Mouse (Mus musculus) liver, embryonic 14.5 days (tissue): ENCODE measurements at regions not wholly inside any gene's neighbourhood (a gene's known extent, or its start where the extent isn't known, plus 50 kb on each side); places are given as distances from the start of the nearest gene placed in this dataset.

Source experiments
- ATAC-seq: fragments of 200-750 bp; cut with Nextera tagmentation; 2 replicates; pipeline ENCODE4 v1.8.0; 2017; ENCODE audit warnings: moderate number of reproducible peaks, mild to moderate bottlenecking, moderate library complexity; ENCODE audit not compliant: insufficient read depth
- DNase-seq, 3 experiments: peaks; one replicate each; pipeline ENCODE4 v3.0.0-alpha.2; 2012 to 2013; ENCODE audit warnings: low read depth in 3 of 3, low spot score in 3 of 3
- H3K27ac ChIP-seq: fragments of 300-500 bp; sonication (generic); 2 replicates; pipeline ENCODE4 v1.5.1; 2014; ENCODE audit warnings: moderate library complexity, mild to moderate bottlenecking, control low read depth, inconsistent platforms
- H3K27me3 ChIP-seq: fragments of 300-500 bp; sonication (generic); 2 replicates; pipeline ENCODE4 v1.6.1; 2014; ENCODE audit warnings: mild to moderate bottlenecking, low read length, moderate library complexity; ENCODE audit not compliant: control insufficient read depth, insufficient read depth
- H3K36me3 ChIP-seq: fragments of 300-500 bp; sonication (generic); replicated peaks from 2 replicates; pipeline ENCODE4 v1.6.1; 2014; ENCODE audit warnings: low read depth; ENCODE audit not compliant: control insufficient read depth, insufficient read depth
- H3K4me1 ChIP-seq, 2 experiments: fragments of 200-500 bp in 1 of 2; fragments of 300-500 bp in 1 of 2; sonication (generic) in 1 of 2; replicated peaks; 2 replicates each; pipeline ENCODE4 v1.6.1; 2012 to 2014; ENCODE audit warnings: antibody characterized with exemption in 1 of 2, inconsistent platforms in 1 of 2, low read length in 1 of 2; ENCODE audit not compliant: control insufficient read depth in 2 of 2, insufficient read depth in 2 of 2
- H3K4me2 ChIP-seq: fragments of 300-500 bp; sonication (generic); 2 replicates; pipeline ENCODE4 v1.6.1; 2014; ENCODE audit warnings: low read depth, mild to moderate bottlenecking, control low read depth, moderate library complexity
- H3K4me3 ChIP-seq, 2 experiments: fragments of 200-500 bp in 1 of 2; fragments of 300-500 bp in 1 of 2; sonication (generic) in 1 of 2; 2 replicates each; pipeline ENCODE4 v1.5.1; 2012 to 2014; ENCODE audit warnings: low read depth in 2 of 2, low read length in 2 of 2, mild to moderate bottlenecking in 2 of 2, control low read depth in 1 of 2, inconsistent platforms in 1 of 2, moderate library complexity in 1 of 2; ENCODE audit not compliant: insufficient read depth in 1 of 2
- H3K9ac ChIP-seq: fragments of 300-500 bp; sonication (generic); replicated peaks from 2 replicates; pipeline ENCODE4 v1.6.1; 2014; ENCODE audit warnings: mild to moderate bottlenecking, control low read depth, moderate library complexity
- H3K9me3 ChIP-seq: fragments of 300-500 bp; sonication (generic); 2 replicates; pipeline ENCODE4 v1.6.1; 2016; ENCODE audit warnings: low read length, mixed read lengths; ENCODE audit not compliant: control insufficient read depth
- CTCF ChIP-seq: IDR thresholded peaks from 2 replicates; pipeline ENCODE4 v1.5.1; 2016; ENCODE audit warnings: antibody characterized with exemption, low read depth, control low read depth
- EP300 ChIP-seq: IDR thresholded peaks from 2 replicates; pipeline ENCODE4 v1.6.1; 2016; ENCODE audit warnings: antibody characterized with exemption, low read depth
- WGBS: fragments of 180-500 bp; shearing (Covaris S2); extraction: QIAGEN DNeasy Blood & Tissue Kit; methylation state at CpG from one replicate; pipeline ENCODE4 v1.1.7; 2014; ENCODE audit not compliant: insufficient replicate concordance; 5-methylcytosine and 5-hydroxymethylcytosine counted together

- Histone ChIP-seq H3K27me3 (no peaks in the 10 kb centered on the region), H3K36me3 (no peaks in the 10 kb centered on the region), H3K4me1 (peaks cover 0 to 2% of the 10 kb centered on the region in 2 experiments; a peak in 1 of 4 replicates), H3K9me3 (no peaks in the 10 kb centered on the region), H3K27ac (no peak overlapping the region), H3K9ac (no peak overlapping the region), H3K4me2 (no peak overlapping the region), H3K4me3 (no peak overlapping the region)
- TF ChIP-seq CTCF, result no peak
- TF ChIP-seq EP300, result no peak
- ATAC-seq (no peak), DNase-seq (no peak)
- 55% methylated on average over 6 of the region's 6 CpGs for WGBS
These were observed 122.1 kb downstream of the Tmem17 start for GRCm38 (mm10) chr11:22633961-22634360.

- ATAC-seq, result no peak
- WGBS, result 38% methylated on average over 2 of the region's 2 CpGs
- no peaks in the 10 kb centered on the region for H3K36me3 ChIP-seq
- H3K9me3 ChIP-seq, result no peaks in the 10 kb centered on the region
- no peak for DNase-seq
- H3K27ac ChIP-seq, result no peak overlapping the region
- H3K27me3 ChIP-seq, result no peaks in the 10 kb centered on the region
- H3K9ac ChIP-seq, result no peak overlapping the region
- peaks cover 0 to 2% of the 10 kb centered on the region in 2 experiments; a peak in 1 of 4 replicates for H3K4me1 ChIP-seq
- H3K4me3 ChIP-seq, result no peak overlapping the region
- TF ChIP-seq EP300 (no peak), CTCF (no peak)
- no peak overlapping the region for H3K4me2 ChIP-seq
These were observed 123.1 kb downstream of the Tmem17 start for GRCm38 (mm10) chr11:22635021-22635420.

GRCm38 (mm10) chr11:22636321-22636720 lies 124.4 kb downstream of the Tmem17 start:
- no peak overlapping the region for H3K4me3 ChIP-seq
- H3K9ac ChIP-seq, result no peak overlapping the region
- no peak overlapping the region for H3K4me2 ChIP-seq
- no peaks in the 10 kb centered on the region for H3K36me3 ChIP-seq
- TF ChIP-seq EP300, result no peak
- no peak for TF ChIP-seq CTCF
- WGBS, result 61% methylated on average over 7 of the region's 7 CpGs
- H3K4me1 ChIP-seq, result peaks cover 0 to 2% of the 10 kb centered on the region in 2 experiments; a peak in 1 of 4 replicates
- no peaks in the 10 kb centered on the region for H3K9me3 ChIP-seq
- DNase-seq, result no peak
- no peaks in the 10 kb centered on the region for H3K27me3 ChIP-seq
- H3K27ac ChIP-seq, result no peak overlapping the region
- no peak for ATAC-seq

GRCm38 (mm10) chr11:22636761-22637557 lies 125.1 kb downstream of the Tmem17 start:
- no peak for DNase-seq
- H3K4me3 ChIP-seq, result no peak overlapping the region
- H3K4me2 ChIP-seq, result no peak overlapping the region
- no peak for TF ChIP-seq CTCF
- no peak for TF ChIP-seq EP300
- 53% methylated on average over 9 of the region's 9 CpGs for WGBS
- H3K36me3 ChIP-seq, result no peaks in the 10 kb centered on the region
- H3K9me3 ChIP-seq, result no peaks in the 10 kb centered on the region
- no peaks in the 10 kb centered on the region for H3K4me1 ChIP-seq
- no peak for ATAC-seq
- no peak overlapping the region for H3K27ac ChIP-seq
- H3K27me3 ChIP-seq, result no peaks in the 10 kb centered on the region
- H3K9ac ChIP-seq, result no peak overlapping the region

DNA sequence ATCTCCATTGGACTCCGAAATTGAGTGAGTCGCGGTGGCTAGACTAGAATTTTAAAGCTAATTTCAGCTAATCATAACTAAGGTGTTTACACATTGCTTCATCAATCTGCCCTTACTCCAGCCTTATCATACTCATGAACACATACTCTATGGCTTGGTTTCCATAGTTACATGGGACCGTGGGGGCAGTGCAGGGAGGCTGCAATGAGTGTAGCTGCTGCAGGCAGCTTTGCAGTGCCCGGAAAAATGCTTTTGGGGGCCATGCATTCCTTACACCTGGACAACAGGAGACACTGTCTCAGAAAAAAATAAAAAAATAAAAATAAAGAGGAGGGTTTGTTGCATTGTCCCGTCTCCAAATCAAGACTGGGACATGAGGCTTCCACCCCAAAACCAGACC lies 126.3 kb downstream of the Tmem17 start:
- 58% methylated on average over 6 of the region's 6 CpGs for WGBS
- no peaks in the 10 kb centered on the region for H3K27me3 ChIP-seq
- no peak for TF ChIP-seq EP300
- no peak for TF ChIP-seq CTCF
- no peak overlapping the region for H3K4me3 ChIP-seq
- H3K9ac ChIP-seq, result no peak overlapping the region
- no peak for DNase-seq
- no peaks in the 10 kb centered on the region for H3K9me3 ChIP-seq
- no peak overlapping the region for H3K4me2 ChIP-seq
- H3K36me3 ChIP-seq, result no peaks in the 10 kb centered on the region
- no peaks in the 10 kb centered on the region for H3K4me1 ChIP-seq
- no peak for ATAC-seq
- no peak overlapping the region for H3K27ac ChIP-seq
